Comparison of ENCODE assay signal across 8 mouse cellular contexts in genomic region chr3:51888662-51889433, GRCm38 (mm10).
DNase-seq lines count a peak whose midpoint lies in the region; ATAC-seq and TF ChIP-seq lines count a peak whose summit lies in the region.

No protein-coding gene starts in this region.

- peak overlapping the region; percentile 52; the same call in 1 of the 2 replicates for H3K27ac ChIP-seq in lung, embryonic 14.5 days (ENCODE audit: low read depth)
- peak overlapping the region; percentile 72 for H3K27ac ChIP-seq in forebrain, embryonic 14.5 days (ENCODE audit: low read depth, low read length)
- H3K27ac ChIP-seq in liver, embryonic 12.5 days, result no peak overlapping the region
- peak overlapping the region; percentile 35 for H3K27ac ChIP-seq in stomach, postnatal 0 days (replicated peaks)

- no peak for TF ChIP-seq POLR2A in lung, adult 2 months (IDR thresholded peaks at IDR 0.05; ENCODE audit: borderline replicate concordance, extremely low read depth, low read depth, low read length)

- H3K9ac ChIP-seq in lung, embryonic 14.5 days, result peak overlapping the region; percentile 40; the same call in 1 of the 2 replicates
- peak overlapping the region; percentile 53 for H3K9ac ChIP-seq in forebrain, embryonic 14.5 days (ENCODE audit: low read length)
- no peak overlapping the region for H3K9ac ChIP-seq in liver, embryonic 12.5 days
- peak overlapping the region; percentile 23; the same call in 1 of the 2 replicates for H3K9ac ChIP-seq in stomach, postnatal 0 days (ENCODE audit: low read length)

- TF ChIP-seq CTCF in lung, embryonic 14.5 days (IDR thresholded peaks at IDR 0.05; ENCODE audit: low read depth), result no peak
- no peak for TF ChIP-seq CTCF in lung, adult 2 months (IDR thresholded peaks at IDR 0.05; ENCODE audit: insufficient read depth, low read length)
- no peak for TF ChIP-seq CTCF in stomach, postnatal 0 days (IDR thresholded peaks at IDR 0.05; ENCODE audit: low read depth)

- H3K27me3 ChIP-seq in lung, embryonic 14.5 days (ENCODE audit: insufficient read depth, low read length), result no peaks in the 10 kb centered on the region
- H3K27me3 ChIP-seq in forebrain, embryonic 14.5 days (replicated peaks; ENCODE audit: control insufficient read depth, insufficient read depth, low read length), result no peaks in the 10 kb centered on the region
- H3K27me3 ChIP-seq in liver, embryonic 12.5 days (replicated peaks), result no peaks in the 10 kb centered on the region
- no peaks in the 10 kb centered on the region for H3K27me3 ChIP-seq in stomach, postnatal 0 days (ENCODE audit: control insufficient read depth, insufficient read depth, low read length)

- H3K4me2 ChIP-seq in lung, embryonic 14.5 days, result peak overlapping the region; percentile 52
- peak overlapping the region; percentile 42 for H3K4me2 ChIP-seq in forebrain, embryonic 14.5 days (ENCODE audit: low read length)
- H3K4me2 ChIP-seq in liver, embryonic 12.5 days, result peak overlapping the region; percentile 46
- H3K4me2 ChIP-seq in stomach, postnatal 0 days (replicated peaks; ENCODE audit: low read depth), result peak overlapping the region; percentile 36

- no peaks in the 10 kb centered on the region for H3K9me3 ChIP-seq in lung, embryonic 14.5 days (ENCODE audit: low read depth, low read length)
- no peaks in the 10 kb centered on the region for H3K9me3 ChIP-seq in forebrain, embryonic 14.5 days (replicated peaks; ENCODE audit: control insufficient read depth, low read length)
- no peaks in the 10 kb centered on the region for H3K9me3 ChIP-seq in liver, embryonic 12.5 days (replicated peaks)
- no peaks in the 10 kb centered on the region for H3K9me3 ChIP-seq in stomach, postnatal 0 days (ENCODE audit: control insufficient read depth, low read length)

- peaks cover 17% of the 10 kb centered on the region for H3K4me1 ChIP-seq in lung, embryonic 14.5 days (ENCODE audit: insufficient read depth)
- peaks cover 14% of the 10 kb centered on the region for H3K4me1 ChIP-seq in lung, adult 2 months (ENCODE audit: control insufficient read depth, insufficient read depth, low read length)
- H3K4me1 ChIP-seq in forebrain, embryonic 14.5 days (ENCODE audit: control insufficient read depth, insufficient read depth, low read length), result peaks cover 29% of the 10 kb centered on the region
- H3K4me1 ChIP-seq in liver, embryonic 12.5 days, result peaks cover 28% of the 10 kb centered on the region
- H3K4me1 ChIP-seq in stomach, postnatal 0 days (replicated peaks; ENCODE audit: control insufficient read depth, insufficient read depth), result peaks cover 2% of the 10 kb centered on the region; the same call in 1 of the 2 replicates

- peak; percentile 37 for DNase-seq in lung, embryonic 14.5 days
- DNase-seq in lung, adult 2 months, result no peak
- DNase-seq in forebrain, embryonic 14.5 days (ENCODE audit: low spot score), result peak; percentile 70
- DNase-seq in stomach, postnatal 0 days (ENCODE audit: low spot score), result peak; percentile 55
- no peak for DNase-seq in thymus, postnatal 25 days
- no peak for DNase-seq in spleen, postnatal 4 days (ENCODE audit: low spot score in 2 of 2)
- no peak for DNase-seq in MN1 (ENCODE audit: low spot score)

- no peak for TF ChIP-seq EP300 in stomach, postnatal 0 days (optimal IDR thresholded peaks at IDR 0.05)

- no peaks in the 10 kb centered on the region for H3K36me3 ChIP-seq in lung, embryonic 14.5 days (ENCODE audit: insufficient read depth)
- no peaks in the 10 kb centered on the region for H3K36me3 ChIP-seq in forebrain, embryonic 14.5 days (ENCODE audit: control insufficient read depth, insufficient read depth, low read length)
- H3K36me3 ChIP-seq in liver, embryonic 12.5 days, result no peaks in the 10 kb centered on the region
- no peaks in the 10 kb centered on the region for H3K36me3 ChIP-seq in stomach, postnatal 0 days (ENCODE audit: control insufficient read depth, insufficient read depth, low read length)

- ATAC-seq in lung, embryonic 14.5 days (ENCODE audit: insufficient read depth), result peak; percentile 68
- peak; percentile 66 for ATAC-seq in forebrain, embryonic 14.5 days
- ATAC-seq in liver, embryonic 12.5 days, result peak; percentile 46
- ATAC-seq in stomach, postnatal 0 days (ENCODE audit: low FRiP score, low TSS enrichment), result peak; percentile 53

- no peak overlapping the region for H3K4me3 ChIP-seq in lung, embryonic 14.5 days (ENCODE audit: low read depth, low read length)
- H3K4me3 ChIP-seq in lung, adult 2 months (replicated peaks; ENCODE audit: extremely low read depth, low read depth, low read length), result no peak overlapping the region
- H3K4me3 ChIP-seq in forebrain, embryonic 14.5 days (ENCODE audit: low read depth, low read length), result no peak overlapping the region
- H3K4me3 ChIP-seq in liver, embryonic 12.5 days, result no peak overlapping the region
- no peak overlapping the region for H3K4me3 ChIP-seq in stomach, postnatal 0 days (ENCODE audit: low read depth, low read length)

- 15% methylated on average over 20 of the region's 20 CpGs for WGBS in lung, embryonic 14.5 days
- WGBS in lung, adult 2 months, result 50% methylated on average over 20 of the region's 20 CpGs
- WGBS in forebrain, embryonic 14.5 days, result 7% methylated on average over 20 of the region's 20 CpGs
- 26% methylated on average over 20 of the region's 20 CpGs for WGBS in liver, embryonic 12.5 days (ENCODE audit: insufficient replicate concordance)
- 23% methylated on average over 20 of the region's 20 CpGs for WGBS in stomach, postnatal 0 days

Comparison
In these comparisons a context has a peak if more than half of its experiments do, and no peak if none do; other contexts are left out.
1. DNase-seq: peak in lung, embryonic 14.5 days (single experiment), forebrain, embryonic 14.5 days (single experiment) and stomach, postnatal 0 days (single experiment); none in lung, adult 2 months (single experiment), thymus, postnatal 25 days (single experiment), spleen, postnatal 4 days (0 of 2) and MN1 (single experiment).
2. Peak in every context shown above with its lines, with median percentiles within 50 percentile points of each other: ATAC-seq and H3K4me2 ChIP-seq.